Mouse (Mus musculus) left cerebral cortex, postnatal 4 days (tissue): ENCODE results near the gene Yif1b. TPM values are rescaled to one million over a fixed set of nuclear protein-coding genes. Genes with fewer than 3 reads are reported as not detected.
"Not testable (repeated sequence)": the region's sequence is repeated elsewhere in the genome, so short reads cannot be mapped to it uniquely, and the experiment has no call there.

Source experiments
- DNase-seq: peaks from one replicate; pipeline ENCODE4 v3.0.0-alpha.2; 2022
- intact Hi-C: fragments of 180-260 bp; cut with DNase I; formaldehyde crosslinking; loops from one replicate; pipeline ENCODE4 v1.15.1; 2025
- total RNA-seq, 2 experiments: library from RNA; stranded (reverse); gene quantifications; 2 replicates each; pipeline ENCODE4 v1.2.3; 2021

The Yif1b gene
- 10 to 100 TPM; 35.9 to 38.1 TPM for total RNA-seq

DNA sequence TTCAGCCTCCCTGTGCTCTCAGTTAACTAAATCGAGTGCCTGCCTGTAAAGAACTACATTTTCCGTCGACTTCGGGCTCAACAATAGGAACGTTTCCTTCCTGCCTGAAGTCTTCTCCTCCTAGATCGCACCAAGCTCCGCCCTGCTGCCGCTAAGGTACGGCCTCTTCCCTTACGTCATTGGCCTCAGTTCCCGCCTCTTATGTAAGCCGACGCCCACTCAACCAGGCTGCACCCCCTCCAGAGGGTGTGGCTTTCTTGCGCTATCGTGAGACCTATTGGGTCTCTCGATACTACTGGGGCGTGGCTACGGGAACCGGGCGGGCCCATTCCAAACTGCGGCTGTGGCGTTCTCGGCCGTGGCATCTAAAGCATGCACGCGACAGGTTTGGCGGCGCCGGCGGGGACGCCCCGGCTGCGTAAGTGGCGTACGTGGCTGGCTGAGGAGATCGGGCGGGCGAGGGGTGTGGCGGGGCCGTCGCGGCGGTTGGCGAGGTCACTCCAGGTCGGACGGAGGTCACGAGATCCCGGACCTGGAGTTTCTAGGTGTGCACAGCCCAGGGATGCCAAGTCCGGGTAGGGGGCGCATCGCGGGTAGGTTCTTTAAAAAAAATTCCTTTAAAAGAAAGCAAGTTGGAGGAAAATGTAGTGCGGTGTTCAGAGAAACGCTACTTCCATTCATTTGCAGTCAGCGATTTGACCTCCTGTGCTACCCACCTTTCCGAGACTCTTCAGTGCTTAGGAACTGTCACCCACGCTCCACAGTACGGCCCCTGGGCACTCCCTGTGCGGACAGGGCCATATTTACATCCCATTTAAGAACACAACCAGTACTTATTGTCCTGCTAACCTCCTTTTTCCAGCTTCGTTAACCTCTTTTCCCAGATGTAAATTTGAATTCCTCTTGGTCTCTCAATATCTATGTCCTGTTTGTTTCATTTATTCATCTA is at the start of gene Yif1b:
Gene Yif1b (plus strand): TSS at position 311 of the 949 bp plus-strand sequence.
- intact Hi-C loops: no loop called here
- peak; percentile 97 for DNase-seq

DNA sequence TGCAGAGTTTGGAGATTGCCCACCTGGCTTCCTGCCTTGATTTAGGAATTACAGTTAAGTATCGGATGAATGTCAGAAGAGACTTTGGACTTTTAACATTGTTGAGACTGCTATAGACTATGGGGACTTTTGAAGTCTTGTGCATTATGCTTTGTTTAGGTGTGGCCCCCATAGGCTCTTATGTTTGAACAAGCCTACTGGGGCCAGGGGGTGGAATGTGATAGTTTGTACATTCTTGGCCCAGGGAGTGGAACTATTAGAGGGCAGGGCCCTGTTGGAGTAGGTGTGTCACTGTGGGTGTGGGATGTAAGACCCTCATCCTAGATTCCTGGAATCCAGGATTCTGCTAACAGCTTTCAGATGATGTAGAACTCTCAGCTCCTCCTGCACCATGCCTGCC is 43.9 kb upstream of the Yif1b start:
- intact Hi-C loops, DNase-seq: not testable (repeated sequence)

- intact Hi-C loops: no loop called here
- DNase-seq: no peak
Observed at GRCm38 (mm10) chr7:29202577-29202976, 35.6 kb upstream of the Yif1b start.

- DNase-seq: peak; percentile 26
Observed at GRCm38 (mm10) chr7:29211013-29211412, 27.1 kb upstream of the Yif1b start.

GRCm38 (mm10) chr7:29211415-29212198 is 26.5 kb upstream of the Yif1b start:
- DNase-seq: peak; percentile 62
- intact Hi-C loops: no loop called here

More at GRCm38 (mm10) chr7:29211013-29211412, 27.1 kb upstream of the Yif1b start:
- intact Hi-C loops: not testable (repeated sequence)

- intact Hi-C loops: no loop called here
- DNase-seq: no peak
Observed at GRCm38 (mm10) chr7:29212199-29212765, 25.8 kb upstream of the Yif1b start.

DNA sequence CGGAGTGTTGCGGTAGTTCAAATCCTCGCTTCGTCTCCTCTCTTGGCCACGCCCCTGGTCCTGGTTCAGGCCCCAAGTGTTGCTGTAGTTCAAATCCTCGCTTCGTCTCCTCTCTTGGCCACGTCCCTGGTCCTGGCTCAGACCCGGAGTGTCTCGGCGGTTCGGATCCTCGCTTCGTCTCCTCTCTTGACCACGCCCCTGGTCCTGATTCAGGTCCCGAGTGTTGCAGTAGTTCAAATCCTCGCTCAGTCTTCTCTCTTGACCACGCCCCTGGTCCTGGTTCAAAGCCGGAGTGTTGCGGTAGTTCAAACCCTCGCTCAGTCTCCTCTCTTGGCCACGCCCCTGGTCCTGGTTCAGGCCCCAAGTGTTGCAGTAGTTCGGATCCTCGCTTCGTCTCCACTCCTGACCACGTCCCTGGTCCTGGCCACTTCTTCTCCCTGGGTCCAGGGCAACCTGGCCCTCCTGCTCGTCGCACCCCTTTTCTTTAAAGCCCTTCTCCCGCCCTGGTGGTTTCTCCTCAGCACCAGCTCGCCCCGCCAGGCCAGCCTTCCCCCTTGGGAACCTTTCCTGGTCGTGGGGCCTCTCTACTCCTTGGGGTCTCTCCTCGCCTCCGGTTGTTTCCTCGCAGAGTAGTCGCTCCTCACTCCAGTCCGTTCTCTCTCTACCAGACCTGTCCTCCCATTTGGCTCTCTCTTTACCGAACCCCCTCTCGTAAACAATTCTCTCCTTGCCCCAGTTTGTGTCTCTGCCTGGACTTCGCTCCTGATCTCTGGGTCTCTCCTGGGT is 25.2 kb upstream of the Yif1b start:
- DNase-seq, intact Hi-C loops: not testable (repeated sequence)

GRCm38 (mm10) chr7:29213675-29214082 is 24.4 kb upstream of the Yif1b start, which contains the start of gene Catsperg1:
Gene Catsperg1 (minus strand): TSS chr7:29214035.
- peak; percentile 66 for DNase-seq
- intact Hi-C loops: no loop called here

DNA sequence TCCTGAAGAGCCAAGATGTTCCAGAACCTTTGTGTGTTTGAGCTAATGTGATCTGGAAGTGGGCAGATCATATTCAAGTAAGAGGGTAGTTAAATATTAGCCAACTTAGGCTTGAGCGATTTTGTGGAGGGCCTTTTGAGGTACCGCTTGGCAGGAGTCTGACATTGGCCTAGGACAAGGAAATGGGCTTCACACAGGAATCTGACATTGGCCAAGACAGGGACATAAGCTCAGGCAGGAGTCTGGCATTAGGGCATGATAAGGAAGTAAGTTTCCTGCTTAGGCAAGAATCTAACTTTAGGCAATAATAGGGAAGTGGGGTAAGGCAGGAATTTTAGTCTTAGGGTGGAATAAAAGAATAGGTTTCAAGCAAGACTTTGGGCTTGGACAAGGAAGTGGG is 23.9 kb upstream of the Yif1b start:
- intact Hi-C loops: no loop called here
- no peak for DNase-seq

- no peak for DNase-seq
- intact Hi-C loops: no loop called here
Observed at GRCm38 (mm10) chr7:29214846-29215245, 23.3 kb upstream of the Yif1b start.

DNA sequence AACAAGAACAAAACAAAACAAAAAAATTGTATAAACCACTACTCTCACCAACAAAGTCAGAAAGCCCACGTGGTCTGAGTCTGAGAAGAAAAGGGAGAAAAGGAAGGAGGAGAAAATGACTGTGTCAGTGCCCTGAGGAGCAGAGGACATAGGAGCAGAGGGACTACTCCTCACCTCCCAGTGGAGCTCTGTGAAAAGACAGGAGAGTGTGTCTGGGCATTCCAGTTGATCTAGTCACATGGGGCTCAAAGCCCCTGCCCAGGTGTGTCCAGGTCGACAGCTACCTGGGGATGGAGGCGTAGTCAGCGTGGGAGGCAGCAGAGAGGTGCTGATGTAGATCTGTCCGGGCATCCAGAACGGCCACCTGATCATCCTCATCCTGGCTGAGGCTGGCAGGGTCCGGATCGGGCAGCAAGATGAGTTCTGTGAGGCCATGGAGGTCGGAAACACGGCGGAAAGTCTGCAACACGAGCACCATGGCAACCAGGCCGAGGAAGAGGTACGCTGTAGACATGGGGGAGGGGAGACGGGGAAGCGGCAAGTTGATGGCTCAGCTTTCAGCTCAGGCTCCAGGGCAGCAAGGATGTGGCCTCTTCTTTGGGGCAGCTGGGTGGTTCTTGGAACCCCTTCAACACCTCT is 13.3 kb upstream of the Yif1b start:
- intact Hi-C loops: no loop called here

GRCm38 (mm10) chr7:29225520-29225919 is 12.6 kb upstream of the Yif1b start:
- intact Hi-C loops: no loop called here
- DNase-seq: no peak

More for the DNA sequence above, 13.3 kb upstream of the Yif1b start:
- no peak for DNase-seq

- intact Hi-C loops: no loop called here
- no peak for DNase-seq
Observed at GRCm38 (mm10) chr7:29228202-29228601, 9.9 kb upstream of the Yif1b start.

- DNase-seq: no peak
- intact Hi-C loops: no loop called here
Observed at GRCm38 (mm10) chr7:29230560-29230959, 7.6 kb upstream of the Yif1b start.

DNA sequence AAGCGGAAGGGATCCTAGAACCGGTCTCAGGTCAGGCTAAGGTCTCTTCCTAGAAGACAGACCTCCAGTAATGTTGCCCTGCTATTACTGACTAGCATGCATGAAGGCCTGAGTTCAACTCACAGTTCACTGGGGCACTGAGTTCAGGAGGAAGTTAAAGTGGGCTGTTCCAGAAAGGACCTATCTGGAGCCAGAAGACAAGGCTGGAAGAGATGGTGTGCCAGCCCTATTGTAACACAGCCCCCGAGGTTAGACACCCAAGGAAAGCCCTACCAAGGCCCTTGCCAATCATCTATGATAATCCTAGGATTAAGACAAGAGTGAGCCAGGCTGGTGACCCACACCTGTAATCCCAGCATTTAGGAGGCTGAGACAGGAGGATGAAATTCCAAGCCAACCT is 6.6 kb upstream of the Yif1b start:
- intact Hi-C loops: no loop called here

DNA sequence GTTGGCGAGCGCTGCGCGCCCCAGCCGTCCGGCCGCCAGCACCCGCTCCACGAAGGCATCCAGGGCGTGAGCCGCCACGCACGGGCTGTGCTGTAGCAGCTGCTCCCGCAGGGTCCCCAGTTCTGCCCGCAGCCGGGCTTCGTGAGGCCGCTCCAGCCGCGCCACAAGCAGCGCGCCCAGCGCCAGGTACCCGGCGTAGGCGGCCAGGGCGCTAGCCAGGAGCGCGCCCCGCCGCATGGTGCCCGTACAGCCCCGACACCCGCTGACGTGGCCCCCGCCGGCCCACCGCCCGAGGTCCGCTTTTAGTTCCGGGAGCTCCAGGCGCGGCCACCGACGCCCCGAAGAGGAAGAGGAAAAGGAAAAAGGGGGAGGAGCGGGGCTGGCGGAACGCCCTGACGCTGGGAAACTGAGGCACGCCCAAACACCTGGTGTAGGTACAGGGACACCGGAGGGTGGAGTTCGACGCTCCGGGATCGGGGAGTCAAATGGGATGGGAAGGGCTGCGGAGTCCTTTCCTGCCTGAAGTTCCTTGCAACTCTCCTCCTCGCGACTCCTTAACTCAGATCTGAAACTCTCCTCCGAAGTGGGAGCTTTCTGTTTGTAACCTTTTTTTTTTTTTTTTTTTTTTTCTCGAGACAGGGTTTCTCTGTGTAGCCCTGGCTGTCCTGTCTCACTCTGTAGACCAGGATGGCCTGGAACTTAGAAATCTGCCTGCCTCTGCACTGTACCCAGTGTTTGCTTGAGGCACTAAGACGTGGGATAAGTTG is 5.7 kb upstream of the Yif1b start, which contains the start of gene Kcnk6:
Gene Kcnk6 (minus strand): TSS at position 269 of the 767 bp plus-strand sequence.
- intact Hi-C loops: no loop called here
- no peak for DNase-seq

More for the DNA sequence above, 6.6 kb upstream of the Yif1b start:
- no peak for DNase-seq

DNA sequence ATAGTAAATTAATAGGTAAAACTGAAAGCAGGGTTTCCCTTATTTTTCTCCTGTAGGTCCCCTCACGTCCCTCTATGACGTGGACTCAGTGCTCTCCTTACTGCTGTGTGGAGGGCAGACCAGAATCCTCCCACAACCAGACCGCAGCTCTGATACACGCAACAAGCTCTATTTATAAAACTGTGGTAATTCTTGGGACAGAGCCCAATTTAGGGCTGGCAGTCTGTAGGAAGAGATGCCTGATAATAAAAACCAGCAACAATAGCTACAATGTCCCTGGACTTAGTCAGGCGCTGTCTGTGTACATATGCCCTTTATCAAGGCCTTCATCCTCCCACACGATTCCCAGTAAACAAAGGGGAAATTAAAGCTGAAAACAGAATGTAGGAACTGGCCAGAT is 4.4 kb upstream of the Yif1b start:
- intact Hi-C loops: no loop called here
- no peak for DNase-seq

GRCm38 (mm10) chr7:29234661-29235060 is 3.5 kb upstream of the Yif1b start:
- DNase-seq: no peak
- intact Hi-C loops: no loop called here

DNA sequence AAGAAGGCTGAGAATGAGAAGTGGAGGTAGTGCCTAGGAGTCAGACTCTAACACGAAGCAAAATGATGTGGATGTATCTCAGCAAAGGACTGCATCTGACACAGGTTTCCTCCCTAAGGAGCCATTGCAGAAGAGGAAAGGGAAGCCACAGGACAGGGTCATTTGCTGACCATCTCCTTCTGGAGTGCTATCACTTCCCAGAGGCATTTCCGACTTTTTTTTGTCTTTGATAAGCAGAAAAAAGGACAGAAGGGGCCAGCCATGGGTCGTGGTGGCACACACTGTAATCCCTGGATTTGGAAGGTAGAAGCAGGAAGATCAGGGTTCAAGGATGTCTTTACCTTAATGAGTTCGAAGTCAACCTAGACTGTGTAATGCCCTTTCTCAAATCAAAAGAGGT is 1.5 kb upstream of the Yif1b start:
- intact Hi-C loops: no loop called here
- DNase-seq: no peak
